Mouse (Mus musculus): ENCODE data around the gene Vmn2r72.

Vmn2r72 gene

GRCm38 (mm10) chr7:85754997-85755396 is at the start of gene Vmn2r72:
Gene Vmn2r72, minus strand, starts transcription at chr7:85755097.
- in situ Hi-C loops (cut with MboI; ENCODE audit: unreplicated experiment in 2 of 2), result no loop called here

All from v-Abl transformed pro-B cells (cell line).